Mouse (Mus musculus): ENCODE data around the gene Zfp37.

GRCm38 (mm10) chr4:62210035-62210434, 20.8 kb downstream of the Zfp37 start:
- TF ChIP-seq JUN (IDR thresholded peaks at IDR 0.05; ENCODE audit: insufficient read depth, low read depth, low read length): no peak
- no peak for TF ChIP-seq KAT2A (IDR thresholded peaks at IDR 0.05; ENCODE audit: insufficient replicate concordance, low read length)
